Mouse (Mus musculus) lung, postnatal 0 days (tissue): ENCODE results near the gene Dgcr2.

Source experiments
- CTCF ChIP-seq: IDR thresholded peaks from 2 replicates; pipeline ENCODE4 v1.5.1; 2016; ENCODE audit warnings: antibody characterized with exemption, mild to moderate bottlenecking
- EP300 ChIP-seq: IDR thresholded peaks from 2 replicates; pipeline ENCODE4 v1.6.1; 2016; ENCODE audit warnings: antibody characterized with exemption, mild to moderate bottlenecking, control low read depth

DNA sequence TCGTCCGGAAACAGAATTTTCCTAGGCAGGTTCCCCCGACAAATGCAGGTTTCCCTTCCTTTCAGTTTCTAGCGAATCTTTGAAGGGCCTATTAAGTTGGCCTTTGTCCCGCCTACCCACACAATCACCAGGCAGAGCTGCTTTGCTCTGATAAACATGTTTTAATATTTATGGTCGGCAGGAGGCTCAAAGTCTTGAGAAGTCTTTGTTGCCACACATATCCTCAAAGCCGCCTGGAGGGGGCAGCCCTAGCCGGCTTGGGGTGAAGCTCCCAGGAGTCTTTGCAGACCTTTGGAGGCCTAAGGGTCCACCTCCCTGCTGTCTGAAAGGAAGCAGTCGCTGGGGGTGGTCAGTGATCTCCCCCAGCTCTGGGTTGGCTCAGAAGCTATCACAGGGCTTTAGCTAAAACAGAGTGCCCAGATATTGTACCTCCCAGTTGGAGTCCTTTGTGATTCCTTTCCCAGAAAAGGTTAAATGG lies 30.3 kb upstream of the Dgcr2 start:
- TF ChIP-seq CTCF (peak; percentile 82), EP300 (no peak)
